Mouse (Mus musculus) c-Kit-negative CD71-positive TER-119-positive erythroid progenitor cells, embryonic 14.5 days (primary cell): ENCODE measurements around the gene Chl1.

ENCODE experiments used
- DNase-seq: peaks from one replicate; pipeline ENCODE4 v3.0.0-alpha.2; 2013; ENCODE audit warnings: low read depth, low spot score

The Chl1 gene

GRCm38 (mm10) chr6:103510392-103511289 lies at the start of gene Chl1:
Gene Chl1, plus strand, starts transcription at chr6:103510586.
- no peak for DNase-seq

GRCm38 (mm10) chr6:103465479-103466080 lies 44.8 kb upstream of the Chl1 start:
- DNase-seq: no peak

GRCm38 (mm10) chr6:103473316-103473715 lies 37.1 kb upstream of the Chl1 start:
- no peak for DNase-seq

DNA sequence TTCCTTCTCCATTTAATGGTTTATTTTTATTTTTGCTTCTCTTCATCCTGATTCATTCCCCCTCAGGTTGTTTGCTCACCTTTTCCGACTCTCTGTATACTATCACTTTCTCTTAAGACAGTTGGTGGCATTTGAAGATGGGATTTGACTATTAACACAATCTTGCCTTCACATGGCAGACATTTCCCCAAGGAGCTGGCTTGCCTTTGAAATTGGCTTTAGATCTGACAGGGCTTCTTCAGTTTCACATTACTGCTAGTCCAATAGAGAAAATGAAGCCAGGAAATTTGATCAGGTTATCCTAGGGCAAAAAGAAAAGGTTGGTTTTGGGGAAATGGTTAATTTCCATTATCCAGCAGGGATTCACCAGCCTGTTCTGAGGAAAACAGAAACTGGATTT lies 23.2 kb upstream of the Chl1 start:
- DNase-seq: no peak

- DNase-seq: no peak
Observed at GRCm38 (mm10) chr6:103498404-103498803, 12.0 kb upstream of the Chl1 start.

- no peak for DNase-seq
Observed at GRCm38 (mm10) chr6:103504065-103504464, 6.3 kb upstream of the Chl1 start.

- DNase-seq: no peak
Observed at GRCm38 (mm10) chr6:103507751-103508575, 2.4 kb upstream of the Chl1 start.

DNA sequence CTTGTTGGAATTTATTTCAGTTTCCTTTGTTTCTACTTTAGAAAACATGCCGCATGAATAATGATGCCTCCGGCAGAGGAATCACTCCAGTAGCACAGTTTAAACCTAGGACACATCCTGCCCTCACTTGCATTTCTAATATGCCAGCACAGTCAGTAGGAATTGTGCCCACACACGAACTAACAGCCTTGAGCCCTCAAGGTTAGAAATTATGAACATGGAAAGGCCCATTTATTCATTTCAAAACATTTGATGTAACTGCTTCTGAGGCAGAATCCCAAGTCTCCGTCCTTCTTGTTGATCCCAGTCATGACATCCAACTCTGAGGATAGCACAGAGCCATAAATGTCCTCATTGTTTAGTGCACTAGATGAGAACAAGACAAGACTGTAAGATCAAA lies 790 bp upstream of the Chl1 start:
- DNase-seq: no peak

DNA sequence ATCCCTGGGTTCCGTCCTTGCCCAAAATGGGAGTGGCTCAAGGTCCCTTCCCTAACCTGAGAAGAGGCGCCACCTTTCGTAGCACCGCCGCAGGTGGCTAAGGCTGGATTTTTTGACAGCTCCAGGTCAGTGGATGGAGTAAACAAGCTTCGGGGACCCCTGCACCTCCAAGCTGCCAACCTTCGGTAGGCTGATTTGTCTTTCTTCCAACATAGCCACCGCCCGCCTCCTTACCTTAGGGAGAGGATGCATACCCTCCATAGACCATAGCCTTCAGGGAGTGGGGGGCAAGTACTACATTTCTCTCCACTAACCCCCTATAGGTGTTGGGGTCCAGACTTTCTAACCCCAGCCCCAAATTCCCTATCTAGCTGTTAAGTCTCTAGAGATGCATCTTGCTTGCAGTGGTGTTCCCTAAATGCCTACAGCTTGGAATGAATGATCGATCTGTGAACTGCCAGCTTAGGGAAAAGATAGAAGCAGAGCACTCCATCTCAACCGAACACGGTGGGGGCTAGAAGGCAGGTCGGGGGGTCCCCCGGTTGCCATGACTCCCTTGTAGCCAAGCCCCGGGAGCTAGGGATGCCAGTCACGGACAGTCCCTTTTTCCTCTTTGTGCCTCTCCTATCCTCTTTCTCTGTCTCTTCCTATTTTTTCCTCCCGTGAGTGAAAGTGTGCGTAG lies 1.0 kb downstream of the Chl1 start:
- DNase-seq: no peak

- no peak for DNase-seq
Observed at GRCm38 (mm10) chr6:103511972-103512565, 1.7 kb downstream of the Chl1 start.

GRCm38 (mm10) chr6:103512911-103513321 lies 2.5 kb downstream of the Chl1 start:
- DNase-seq: no peak

DNA sequence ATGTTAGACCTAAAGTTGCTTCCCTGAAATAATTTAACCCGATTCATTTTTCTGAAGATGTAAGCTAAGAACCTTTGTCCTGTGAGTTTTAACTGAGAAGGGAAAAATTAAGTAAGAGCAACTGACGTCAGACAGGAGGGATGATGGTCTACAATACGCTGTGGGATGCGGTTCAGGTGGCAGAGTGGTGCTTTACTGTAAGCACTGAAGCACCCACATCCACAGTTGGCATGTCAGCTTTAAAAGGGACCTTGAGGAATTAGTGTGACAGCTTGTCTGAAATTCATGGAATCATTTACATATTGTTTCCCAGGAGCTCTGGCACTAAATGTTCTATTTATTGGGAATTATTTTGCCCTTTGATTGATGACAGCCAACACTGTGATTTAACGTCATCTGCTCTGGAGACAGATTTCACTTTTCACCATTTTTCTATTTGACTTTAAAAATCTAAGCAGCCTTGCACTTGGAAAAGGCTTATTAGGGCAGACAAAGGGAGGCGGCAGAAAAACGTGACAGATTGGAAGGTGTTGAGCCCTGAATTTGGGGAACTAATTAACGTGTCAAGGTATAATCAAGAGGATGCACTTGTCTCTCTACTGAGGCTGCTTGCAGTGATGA lies 3.3 kb downstream of the Chl1 start:
- DNase-seq: no peak

DNA sequence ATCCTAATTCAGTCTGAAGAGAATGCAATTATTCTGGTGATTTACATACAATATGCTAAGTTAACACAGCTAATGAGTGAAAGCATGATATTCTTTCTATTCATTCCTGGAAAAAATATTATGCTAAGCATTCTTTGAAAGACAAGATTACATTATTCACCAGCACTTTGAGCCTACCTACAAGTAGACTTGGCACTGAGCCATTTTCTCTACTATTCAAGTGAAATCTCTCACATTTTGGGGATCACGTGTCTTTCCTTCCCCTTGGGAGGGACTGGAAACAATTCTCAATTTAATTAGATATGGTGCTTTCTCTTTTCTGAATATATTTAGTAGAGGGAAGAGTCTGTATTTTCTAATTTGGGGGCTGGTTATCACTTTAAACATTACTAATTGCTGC lies 4.0 kb downstream of the Chl1 start:
- DNase-seq: no peak

- no peak for DNase-seq
Observed at GRCm38 (mm10) chr6:103514756-103515155, 4.4 kb downstream of the Chl1 start.

DNA sequence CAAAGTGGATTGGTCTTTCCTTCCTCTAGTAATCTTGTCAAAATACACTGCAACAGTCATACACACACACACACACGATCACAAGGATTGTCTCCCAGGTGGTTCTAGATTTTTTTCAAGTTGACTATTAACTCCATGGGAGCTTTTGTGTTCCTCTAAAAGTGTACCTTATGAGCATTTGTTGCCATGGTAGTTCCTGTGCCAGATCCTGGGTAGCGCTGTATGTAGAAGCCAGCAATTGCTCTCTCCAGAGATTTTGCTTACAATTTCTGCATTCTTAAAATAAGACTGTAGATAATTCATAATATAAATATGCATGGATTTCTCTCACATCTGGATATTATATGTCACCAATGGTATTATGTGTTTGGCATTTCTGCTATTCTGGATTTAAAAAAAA lies 9.2 kb downstream of the Chl1 start:
- no peak for DNase-seq

DNA sequence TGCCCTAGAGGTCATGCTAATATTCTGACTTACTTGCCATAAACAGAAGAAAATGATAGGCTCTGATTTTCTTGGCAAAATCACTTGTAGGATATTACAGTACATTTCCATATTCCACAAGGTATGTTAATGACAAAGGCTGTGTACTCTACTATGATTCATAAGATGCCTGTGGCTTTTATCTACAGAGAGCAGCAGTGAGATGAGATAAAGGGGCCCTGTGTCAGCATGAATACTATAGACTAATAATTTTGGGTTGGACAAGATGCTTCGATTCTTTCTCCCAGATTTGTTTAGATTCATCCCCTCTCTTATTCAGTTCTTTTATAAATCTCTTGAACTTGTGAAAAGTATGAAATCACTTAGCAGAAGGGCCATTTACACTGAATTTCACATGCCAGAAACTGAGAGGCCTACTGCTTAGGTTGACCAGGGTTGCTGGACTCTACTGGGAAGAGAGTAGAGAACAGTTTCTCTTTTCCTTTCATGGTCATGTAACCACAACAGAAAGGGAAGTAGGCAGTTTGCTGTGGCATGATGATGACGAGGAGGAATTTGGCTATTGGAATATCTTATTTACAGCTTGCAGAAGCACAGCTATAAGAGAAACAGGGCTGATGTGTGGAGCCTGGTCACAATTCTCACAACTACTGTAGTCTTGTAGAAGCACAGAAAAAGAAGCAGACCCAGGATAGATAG lies 15.1 kb downstream of the Chl1 start:
- DNase-seq: no peak

DNA sequence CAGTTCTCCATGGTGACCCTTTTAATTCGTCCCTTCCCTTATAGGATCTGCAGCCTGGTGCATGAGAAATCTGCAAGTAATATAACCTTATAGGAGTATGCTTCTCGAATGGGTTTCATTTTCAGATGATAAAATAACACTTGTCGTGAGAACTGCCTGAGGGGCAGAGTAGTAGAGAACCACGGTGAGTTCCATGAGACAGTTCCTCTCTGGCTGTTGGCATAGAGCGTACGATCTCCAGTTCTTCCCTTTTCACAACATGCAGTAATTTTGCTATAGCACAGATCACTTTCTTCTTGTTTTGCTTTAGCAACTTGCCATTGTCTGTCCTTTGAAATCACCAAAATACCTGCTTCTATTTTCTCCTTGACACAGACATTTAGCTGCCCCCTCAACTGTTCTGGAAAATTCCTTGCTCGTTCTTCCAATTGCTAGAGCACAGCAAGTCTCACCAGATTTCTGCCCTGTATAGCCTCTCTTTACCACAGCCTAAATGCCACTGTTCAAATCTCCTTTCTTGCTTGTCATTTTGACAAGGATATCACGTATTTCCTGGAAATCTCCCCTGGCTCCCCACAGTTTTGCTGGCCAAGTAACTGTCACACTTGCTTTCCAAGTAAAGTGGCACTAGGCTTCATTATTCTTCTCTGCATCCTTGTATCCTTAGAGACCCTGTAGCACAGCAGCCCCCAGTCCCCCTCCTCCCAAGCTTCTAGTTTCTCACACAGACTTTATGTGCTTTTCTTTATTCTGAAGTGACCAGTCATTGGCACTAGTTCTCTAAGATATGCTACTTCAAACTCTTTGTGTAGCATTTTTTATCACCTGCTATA lies 16.8 kb downstream of the Chl1 start:
- no peak for DNase-seq

DNA sequence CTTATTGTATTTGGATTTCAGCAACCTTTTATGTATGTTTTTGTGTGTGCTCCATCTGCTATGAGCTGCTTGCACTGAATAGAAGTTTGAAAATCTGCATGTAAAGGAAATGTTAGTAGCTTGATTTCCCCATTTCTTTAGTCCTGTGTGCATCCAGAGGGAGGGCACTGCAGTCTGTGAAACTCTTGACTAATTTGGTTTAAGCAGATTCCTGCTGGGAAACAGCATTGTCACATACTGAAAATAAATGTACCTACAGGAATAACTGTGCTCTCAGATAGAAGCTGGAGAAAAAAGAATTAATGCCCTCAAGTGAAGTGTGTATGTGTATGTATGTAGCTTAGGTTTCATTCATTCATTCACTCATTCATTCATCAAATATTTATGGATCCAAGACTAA lies 22.7 kb downstream of the Chl1 start:
- DNase-seq: no peak

DNA sequence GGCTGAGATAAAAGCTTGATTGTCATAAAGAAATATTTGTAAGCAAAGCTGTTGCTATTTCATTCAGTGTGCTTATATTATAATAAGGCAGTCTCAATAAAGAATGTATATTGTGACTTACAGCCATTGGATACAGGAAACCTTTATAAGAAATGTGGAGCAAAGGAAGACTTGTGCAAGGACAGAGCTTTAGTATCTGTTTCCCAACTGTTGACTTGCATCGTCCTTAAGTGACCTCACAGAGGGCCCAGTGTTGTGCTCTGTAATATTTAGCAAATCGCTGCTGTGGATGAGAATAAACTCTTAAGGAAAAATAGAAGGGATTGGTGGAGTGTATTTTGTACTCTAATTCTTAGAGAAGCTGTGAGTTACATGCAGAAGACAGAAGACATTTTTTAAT lies 23.6 kb downstream of the Chl1 start:
- no peak for DNase-seq
